Mouse (Mus musculus): ENCODE measurements at regions not wholly inside any gene's neighbourhood (a gene's known extent, or its start where the extent isn't known, plus 50 kb on each side); places are given as distances from the start of the nearest gene placed in this dataset.
"Not testable (repeated sequence)": the region's sequence is repeated elsewhere in the genome, so short reads cannot be mapped to it uniquely, and the experiment has no call there.

DNA sequence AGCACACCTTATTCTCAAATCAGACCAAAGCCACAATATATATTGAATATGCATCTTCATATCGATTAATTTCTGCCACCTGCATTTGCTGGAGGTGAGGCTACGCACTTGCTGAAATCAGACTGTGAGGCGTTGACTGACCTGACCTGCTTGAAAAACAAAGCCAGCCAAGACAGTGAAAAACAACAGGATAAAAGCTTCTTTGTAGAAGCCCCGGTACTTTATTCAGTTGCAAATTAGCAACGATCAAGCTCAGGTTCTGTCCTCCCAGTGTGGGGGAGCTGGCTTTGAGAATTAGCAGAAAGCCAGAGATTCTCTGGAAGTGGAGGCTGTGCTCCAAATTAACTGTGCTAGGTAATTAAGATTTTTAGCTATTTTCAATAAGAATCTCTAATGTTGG is 100.6 kb downstream of the Vmn2r79 start:
- DNase-seq (ENCODE audit: low spot score), result no peak

- DNase-seq (ENCODE audit: low spot score), result not testable (repeated sequence)
Measured at GRCm38 (mm10) chr7:87099611-87100010, 103.7 kb downstream of the Vmn2r79 start.

GRCm38 (mm10) chr7:87100377-87100776 is 104.5 kb downstream of the Vmn2r79 start:
- DNase-seq (ENCODE audit: low spot score), result not testable (repeated sequence)

- not testable (repeated sequence) for DNase-seq (ENCODE audit: low spot score)
Measured at GRCm38 (mm10) chr7:87101281-87101680, 105.4 kb downstream of the Vmn2r79 start.

GRCm38 (mm10) chr7:87110312-87110984 is 114.5 kb downstream of the Vmn2r79 start:
- DNase-seq (ENCODE audit: low spot score), result peak; percentile 13

DNA sequence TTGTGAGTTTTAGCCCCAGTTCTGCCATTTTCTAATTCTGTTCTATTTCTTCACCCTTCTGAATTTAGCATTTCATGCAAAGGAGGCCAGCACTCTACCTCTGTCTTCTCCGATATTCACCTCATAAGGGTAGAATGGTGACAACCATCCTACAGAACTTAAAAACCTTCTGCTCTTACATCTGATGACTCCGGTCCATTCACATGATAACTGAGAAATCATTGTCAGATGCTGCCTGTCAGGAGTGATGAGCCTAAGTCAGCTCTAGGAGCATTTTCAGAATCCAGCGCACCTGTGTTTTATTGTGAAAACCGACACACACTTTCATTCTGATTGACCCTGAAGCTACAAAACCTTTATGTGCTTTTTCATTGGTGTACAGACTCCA is 115.1 kb downstream of the Vmn2r79 start:
- no peak for DNase-seq (ENCODE audit: low spot score)

DNA sequence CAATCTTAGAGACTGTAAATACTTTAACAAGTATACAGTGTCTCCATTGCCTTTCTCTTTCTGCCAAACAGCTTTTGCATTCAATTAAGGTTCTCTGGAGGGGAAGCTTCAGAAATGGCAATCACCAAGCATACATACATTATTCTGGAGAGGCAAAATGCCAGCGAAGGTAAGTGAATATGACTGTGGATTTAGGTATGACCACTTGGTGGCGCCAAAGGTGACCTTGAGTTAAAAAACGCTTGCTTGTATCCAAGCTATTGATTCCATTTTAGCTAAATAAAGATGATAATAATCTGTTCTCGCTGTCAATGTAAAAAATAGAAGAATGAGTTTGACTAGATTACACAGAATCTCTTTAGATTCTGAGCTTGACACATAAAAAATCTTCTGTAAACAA is 117.7 kb downstream of the Vmn2r79 start:
- DNase-seq (ENCODE audit: low spot score), result peak; percentile 18

DNA sequence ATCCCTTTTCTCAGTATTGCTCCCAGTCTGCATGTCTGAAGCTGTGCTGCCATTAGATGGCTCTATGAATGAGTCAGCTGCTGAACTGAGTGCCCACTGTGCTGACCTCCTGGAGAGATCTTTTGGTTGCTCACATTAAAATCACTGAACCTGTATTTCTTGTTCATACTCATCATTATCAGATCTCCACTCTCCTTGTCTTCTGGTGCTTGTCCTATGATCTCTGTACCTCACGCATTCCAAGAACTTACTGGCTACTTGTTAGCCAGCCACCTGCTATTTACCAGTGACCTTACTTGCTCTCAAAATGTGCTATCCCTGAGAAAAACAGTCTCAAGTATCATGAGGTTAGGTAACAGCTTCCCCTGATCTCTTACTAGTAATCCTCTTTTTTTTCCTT is 123.4 kb upstream of the Nox4 start:
- DNase-seq (ENCODE audit: low spot score), result no peak

DNA sequence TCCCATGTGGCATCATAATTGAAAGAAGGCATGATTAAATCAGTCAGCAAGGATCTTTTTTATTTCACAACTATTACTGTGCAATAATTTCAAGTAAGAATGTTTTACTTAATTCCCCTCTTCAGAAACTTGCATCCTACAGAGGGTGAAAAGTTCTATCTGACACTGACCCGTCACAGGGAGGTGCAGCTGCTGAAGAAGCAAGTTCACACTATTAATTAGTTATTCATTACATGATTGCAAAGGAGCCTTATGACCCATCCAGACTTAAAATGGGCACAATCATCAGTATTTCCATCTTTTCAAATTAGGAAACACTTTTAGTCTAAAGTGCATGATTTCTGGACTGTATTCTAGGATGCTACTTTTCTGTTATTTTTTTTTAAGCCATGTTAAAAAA is 100.0 kb upstream of the Nox4 start:
- DNase-seq (ENCODE audit: low spot score), result no peak

DNA sequence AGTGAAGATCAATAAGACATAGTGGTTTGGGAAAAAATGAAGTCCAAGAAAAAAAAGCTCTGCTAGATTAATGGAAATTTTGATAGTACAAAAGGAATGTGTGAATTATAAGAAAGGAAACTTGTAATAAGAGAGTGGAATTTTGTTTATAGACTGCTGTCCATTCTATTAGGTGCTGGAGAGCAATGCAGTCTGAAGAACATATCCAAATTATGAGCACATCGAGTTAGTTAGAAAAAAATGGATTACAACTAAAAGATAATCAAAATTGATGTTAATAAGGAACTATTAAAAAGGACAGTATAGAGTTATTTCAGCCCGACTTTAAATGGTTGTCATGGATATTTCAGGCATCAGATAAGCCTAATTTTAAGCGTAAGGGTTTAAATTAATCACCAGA is 98.2 kb upstream of the Nox4 start:
- DNase-seq (ENCODE audit: low spot score), result no peak

GRCm38 (mm10) chr7:87148681-87149080 is 97.2 kb upstream of the Nox4 start:
- DNase-seq (ENCODE audit: low spot score), result no peak

- DNase-seq (ENCODE audit: low spot score), result no peak
Measured at GRCm38 (mm10) chr7:87150991-87151390, 94.9 kb upstream of the Nox4 start.

DNA sequence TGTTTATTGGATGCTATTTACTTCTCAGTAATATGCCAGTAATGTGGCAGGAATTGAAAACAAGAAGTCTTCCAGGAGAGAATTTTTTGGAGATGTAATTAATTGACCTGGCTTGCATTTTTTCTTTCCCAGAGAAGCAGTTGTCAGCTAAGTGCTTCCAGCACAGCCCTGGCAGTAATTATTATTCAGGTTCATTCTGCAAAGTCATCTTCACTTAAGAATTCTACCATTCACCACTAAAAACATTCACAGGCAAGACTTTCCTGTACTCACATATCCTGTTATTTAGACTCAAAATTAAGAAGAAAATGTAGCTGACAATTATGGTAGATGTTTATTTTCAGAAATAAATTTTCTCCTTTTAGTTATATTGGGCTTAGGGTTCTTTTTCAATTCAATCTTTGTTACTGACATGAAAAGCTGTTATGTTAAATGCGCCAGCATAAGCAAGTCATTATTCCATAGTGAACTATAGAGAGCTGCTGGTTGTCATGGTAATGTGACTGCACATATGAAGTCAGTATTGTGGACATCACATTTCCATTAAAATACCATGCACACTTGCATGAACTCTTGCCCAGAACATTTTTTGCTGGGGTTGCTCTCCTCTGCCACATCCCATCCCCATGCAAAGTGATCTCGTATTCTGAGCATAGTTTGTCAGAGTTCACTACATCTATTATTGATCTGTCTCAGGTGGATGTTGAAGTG is 59.3 kb upstream of the Nox4 start:
- DNase-seq (ENCODE audit: low spot score), result no peak

DNA sequence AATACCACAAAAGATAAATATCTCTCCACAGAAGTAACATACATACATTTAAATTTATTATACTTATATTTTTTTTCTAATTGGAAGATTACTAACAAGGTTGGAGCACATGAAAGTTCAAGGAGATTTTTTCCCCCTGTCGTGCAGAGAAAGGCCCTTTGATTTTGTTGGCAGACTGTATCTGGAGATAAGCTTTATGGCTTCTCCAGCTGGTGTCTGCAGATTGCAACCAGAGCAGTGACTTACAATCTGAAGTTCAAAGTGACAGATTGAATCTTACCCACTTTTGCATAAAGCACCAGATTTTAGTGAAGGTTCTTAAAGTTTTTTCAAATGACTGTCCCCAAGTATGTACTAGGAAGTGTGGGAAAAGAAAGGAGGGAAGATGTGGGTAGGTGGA is 50.2 kb upstream of the Nox4 start:
- no peak for DNase-seq (ENCODE audit: low spot score)

Data from c-Kit-positive CD71-positive TER-119-positive erythroid progenitor cells, embryonic 14.5 days (primary cell).